Mouse (Mus musculus) brain, adult 2 months (tissue): Measurements from ENCODE around the gene Nfib.

Experiments used
- DNase-seq: peaks from one replicate; pipeline ENCODE4 v3.0.0; 2011; ENCODE audit warnings: low read depth, low spot score

The Nfib gene

DNA sequence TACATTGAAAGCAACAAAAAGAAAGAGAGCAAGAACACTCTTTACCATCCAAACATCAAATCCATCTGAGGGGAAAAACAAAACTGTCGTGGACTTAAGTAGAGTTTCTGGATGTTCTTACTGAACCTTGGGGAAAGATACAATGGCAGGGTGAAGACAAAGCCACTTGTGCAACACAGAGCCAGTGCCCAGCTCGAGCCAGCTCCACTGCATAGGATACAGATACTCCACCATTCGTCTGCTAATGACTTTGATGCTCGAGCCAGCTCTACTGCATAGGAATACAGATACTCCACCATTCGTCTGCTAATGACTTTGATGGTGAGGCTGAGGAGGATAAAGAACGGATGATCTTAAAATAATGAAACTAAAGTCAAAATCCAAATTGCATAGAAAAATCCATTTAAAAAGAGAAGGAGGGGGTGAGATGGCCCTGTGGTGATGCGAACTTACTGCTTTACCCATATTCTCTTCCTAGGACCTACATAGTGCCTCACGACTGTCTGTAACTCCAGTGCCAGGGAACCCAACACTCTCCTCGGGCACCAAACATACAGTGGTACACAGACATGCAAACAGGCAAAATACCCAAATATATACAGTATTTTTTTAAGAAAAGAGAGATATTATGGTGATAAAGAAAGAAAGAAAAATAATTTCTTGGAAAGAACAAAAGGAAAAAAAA is 337.3 kb downstream of the Nfib start:
- no peak for DNase-seq

DNA sequence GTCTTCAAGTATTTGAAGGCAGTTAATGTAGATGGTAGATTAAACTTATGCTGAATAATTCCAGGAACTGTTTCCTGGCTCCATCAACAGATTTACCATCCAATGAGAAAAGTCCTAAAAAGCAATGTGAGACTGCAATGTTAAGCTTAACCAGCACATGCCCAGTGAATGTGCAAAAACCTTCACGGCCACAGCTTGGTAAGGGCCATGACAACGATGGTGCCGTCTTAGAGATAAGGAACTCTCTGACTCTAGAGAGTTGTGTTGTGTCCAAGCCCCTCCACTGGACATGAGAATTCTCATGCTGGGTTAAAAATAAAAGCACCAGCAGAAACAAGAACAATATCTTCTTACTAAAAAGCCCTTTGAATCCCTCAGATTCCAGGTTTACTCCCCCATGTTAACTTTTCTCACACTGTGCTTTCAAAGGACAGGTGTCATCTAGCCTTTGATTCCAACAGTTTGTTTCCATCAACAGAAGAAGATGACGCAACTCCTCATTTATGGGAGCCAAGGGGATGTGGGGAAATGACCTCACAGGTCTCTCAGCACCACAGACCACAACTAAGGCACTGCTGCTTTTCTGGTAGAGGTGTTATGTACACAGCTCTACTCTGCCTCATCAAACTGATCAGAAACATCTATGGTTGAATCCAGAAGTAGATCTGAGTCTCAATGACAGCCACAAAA is 340.7 kb downstream of the Nfib start:
- no peak for DNase-seq

DNA sequence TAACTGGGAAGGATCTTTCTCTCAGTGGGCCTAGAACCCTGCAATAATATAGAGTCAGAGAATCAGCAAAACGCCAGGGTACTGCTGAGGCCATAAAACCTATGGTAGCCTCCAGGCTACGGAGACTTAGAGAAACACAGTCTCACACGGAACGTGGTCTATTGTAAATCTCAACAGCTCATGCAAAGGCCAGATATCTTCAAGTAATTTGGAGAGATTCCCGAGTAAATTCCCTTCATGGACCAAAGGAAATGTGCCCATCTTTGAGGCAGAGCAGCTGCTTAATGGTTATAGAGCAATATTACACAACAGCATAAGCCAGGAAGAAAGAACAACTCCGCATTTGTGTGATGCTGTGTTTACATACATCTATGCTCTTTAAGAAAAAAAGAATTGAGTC is 341.6 kb downstream of the Nfib start:
- no peak for DNase-seq

DNA sequence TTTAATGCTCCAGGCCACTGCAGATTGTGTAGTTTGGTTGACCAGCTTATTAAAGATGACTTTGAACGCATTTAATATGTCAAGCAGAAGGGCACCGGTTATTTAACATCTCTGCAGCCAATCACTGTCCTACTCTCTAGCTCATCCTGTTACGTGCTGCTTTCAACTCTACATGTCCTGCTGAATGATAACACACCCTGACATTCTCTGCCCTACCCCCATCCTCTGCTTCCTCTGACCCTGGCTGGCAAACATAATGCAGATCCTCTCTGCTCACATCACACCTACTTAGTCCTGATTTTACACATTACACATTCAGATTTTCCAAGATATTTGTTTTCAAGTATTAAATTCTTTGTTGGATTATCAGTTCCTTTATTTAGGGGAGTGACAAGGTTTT is 343.3 kb downstream of the Nfib start:
- no peak for DNase-seq

DNA sequence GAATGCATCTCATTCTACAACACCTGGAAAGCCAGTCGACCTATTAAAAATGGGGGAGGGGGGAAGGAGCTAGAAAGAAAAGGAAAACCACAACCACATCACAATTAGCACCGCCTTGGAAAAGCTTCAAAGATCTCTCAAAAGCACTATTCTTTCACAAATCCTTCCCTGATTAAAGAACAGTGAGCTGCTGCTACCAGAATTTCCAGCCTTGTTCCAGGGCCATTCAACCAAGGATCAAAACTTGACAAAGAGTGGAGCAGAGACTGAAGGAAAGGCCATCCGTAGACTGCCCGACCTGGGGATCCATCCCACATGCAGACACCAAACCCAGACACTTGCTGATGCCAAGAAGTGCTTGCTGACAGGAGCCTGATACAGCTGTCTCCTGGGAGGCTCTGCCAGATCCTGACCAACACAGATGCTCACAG is 345.5 kb downstream of the Nfib start:
- no peak for DNase-seq

DNA sequence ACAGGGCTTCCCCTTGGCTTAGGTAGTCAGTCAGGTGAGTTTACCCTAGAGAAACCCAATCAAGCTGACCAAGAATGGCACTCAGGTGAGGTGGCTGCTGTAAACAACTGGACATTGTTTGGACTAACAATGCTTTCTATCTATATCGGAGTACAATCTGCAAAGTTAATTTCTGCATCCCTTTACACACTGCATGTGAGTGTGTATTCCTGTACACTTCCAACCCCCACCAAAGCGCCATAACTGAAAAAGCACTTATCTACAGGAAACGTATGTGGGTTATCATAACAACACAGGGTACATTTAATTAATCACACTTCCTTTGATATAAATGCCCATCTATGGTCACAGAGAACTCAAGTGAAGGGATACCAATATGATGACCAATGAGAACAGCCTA is 346.4 kb downstream of the Nfib start:
- DNase-seq: no peak

DNA sequence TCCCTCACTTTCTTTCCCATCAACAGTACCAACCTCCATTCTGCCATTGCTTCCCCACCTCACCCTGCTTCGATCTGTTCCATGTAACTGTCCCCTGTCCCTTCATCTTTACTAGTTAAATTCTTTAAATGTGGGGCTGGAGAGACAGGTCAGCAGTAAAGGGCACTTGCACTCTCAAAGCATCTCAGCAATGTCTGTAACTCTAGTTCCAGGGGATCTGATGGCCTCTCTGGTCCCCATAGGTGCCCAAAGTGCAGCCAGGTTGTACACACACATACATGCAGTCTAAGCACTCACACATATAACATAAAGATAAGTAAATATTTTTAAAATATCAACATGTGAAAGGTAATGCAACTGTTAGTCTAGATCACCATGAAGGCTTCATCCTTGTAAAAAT is 356.5 kb downstream of the Nfib start:
- no peak for DNase-seq

DNA sequence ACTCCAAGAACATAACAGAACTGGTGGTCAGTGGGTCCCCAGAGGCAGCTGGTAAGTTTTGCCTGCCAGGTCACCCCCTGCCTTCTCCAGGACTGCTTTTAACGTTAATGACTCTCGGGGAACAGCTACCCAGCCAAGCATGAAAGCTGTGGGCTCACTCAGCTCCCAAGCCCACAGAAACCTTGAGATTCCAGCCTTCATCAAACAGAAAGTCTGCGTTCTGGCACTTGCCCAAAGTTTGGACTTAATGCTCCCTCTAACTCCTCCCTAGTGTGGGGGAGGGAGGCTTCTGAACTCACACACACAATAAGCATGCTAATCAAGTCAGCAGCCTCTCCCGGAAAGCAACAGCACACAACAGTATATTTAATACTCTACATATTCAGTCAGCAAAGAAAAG is 360.8 kb downstream of the Nfib start:
- peak; percentile 51 for DNase-seq

DNA sequence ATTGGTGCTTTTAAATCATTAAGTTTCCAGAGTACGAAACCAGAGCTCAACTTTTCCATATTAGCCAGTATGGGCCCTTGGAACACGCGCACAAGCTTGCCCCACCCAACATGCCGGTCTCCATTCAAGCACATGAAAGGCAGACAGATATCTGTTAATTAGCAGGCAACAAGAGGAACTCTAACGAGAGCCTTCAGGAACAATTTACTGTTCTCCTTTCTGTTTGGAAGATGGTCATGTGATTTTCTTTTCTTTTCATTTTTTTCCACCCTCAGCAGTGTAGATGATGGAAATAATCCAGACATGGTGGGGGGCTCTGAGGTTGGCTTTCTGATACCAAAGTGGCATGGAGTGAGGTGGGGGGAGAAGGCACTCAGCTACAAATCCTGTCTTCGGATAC is 361.3 kb downstream of the Nfib start:
- DNase-seq: no peak

DNA sequence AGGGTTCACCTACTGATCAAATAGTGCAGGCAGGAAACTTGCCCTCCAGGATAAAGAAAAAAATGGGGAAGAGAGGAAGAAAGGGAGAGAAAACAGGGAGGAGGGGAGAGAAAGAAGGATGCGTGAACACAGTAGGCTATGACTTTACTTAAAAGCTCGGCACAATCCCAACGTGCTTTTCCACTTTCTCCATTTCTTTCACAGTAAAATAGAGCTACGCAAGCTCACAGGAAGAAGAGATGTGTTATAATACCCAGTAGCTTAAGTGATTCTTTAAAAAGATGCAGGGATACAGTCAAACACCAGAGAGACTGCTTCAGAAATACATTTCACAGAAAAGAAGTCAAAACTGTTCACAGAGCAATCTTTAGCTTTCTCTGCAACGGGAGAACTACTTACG is 366.6 kb downstream of the Nfib start:
- peak; percentile 54 for DNase-seq

DNA sequence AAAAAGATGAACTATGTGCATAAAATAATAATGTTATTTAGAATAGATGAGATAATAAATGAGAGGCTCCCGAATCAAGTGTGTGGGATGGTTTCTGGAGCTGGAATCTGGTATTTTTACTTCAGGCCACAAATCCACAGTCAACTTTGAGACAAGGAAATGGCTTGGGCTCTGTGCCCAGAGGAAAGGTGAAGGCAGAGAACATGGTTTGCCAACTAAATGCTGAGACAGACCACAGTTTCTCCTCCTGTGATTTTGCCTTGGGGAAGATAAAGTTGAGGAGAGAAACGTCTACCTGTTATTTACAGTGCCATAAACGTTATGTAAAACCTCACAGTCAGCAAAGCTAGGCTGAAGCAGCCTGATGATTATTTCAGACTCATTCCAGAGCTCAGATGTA is 367.1 kb downstream of the Nfib start:
- DNase-seq: peak; percentile 75

DNA sequence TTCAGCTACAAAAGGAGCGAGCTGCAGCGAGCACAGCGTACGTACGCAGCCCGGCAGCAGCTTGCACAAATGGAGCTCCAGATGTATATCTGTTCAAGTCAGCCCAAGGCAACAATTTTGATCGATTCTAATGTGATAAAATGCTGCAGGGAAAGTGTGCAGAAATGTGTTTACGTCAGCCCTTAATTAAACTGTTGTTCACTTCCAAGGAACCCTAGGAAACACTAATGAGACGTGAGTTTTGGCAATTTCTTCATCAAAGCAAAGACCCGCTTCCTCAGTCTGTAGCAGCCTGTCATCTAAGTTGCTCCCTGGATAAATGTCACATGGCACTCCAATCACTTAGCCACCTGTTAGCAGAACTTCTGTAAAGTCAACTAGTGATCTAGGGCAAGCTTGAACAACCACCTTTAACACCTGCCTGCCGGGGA is 368.6 kb downstream of the Nfib start:
- DNase-seq: peak; percentile 18

DNA sequence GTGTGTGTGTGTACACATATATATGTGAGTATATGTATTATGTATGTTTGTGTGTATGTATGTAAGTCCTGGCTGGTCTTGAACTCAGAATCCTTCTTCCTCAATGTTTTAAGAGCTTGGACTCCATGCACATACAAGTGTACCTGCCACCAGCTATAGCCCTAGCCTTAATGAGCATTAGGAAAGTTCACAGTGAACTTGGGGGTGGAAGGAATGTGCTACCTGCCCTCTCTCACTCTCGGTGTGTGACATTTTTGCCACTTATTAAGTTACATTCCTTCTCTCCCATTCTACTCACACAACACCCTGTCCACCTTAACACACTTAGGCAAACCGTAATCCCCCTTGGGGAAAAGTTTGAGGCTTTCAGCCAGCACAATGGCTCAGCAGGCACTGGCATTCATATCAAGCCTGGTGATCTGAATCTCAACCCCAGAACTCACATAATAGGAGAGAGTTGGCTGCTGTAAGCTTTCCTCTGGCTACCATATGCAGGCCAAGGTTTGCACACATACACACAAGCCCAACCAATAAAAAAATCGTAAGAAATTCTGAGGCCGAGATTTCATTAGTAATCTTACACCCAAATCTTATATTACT is 370.2 kb downstream of the Nfib start:
- no peak for DNase-seq

DNA sequence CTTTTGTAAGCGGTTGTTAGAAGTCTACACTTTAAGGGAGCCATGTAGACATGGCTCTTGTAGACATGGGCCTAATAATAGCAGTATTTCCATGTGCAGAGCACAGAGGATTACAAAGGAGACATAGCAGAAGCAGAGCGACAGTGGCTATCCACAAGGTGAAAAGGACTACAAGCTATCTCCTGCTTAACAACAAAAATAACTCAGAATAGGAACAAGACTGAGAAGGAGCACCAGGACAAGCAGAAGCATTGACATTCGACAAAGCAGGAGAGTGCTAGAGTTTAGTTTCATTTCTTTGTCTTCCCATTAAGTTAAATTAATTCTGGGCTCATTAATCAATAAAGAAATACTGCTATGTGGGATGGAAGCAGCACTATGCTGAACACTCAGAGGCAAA is 372.1 kb downstream of the Nfib start:
- DNase-seq: no peak

DNA sequence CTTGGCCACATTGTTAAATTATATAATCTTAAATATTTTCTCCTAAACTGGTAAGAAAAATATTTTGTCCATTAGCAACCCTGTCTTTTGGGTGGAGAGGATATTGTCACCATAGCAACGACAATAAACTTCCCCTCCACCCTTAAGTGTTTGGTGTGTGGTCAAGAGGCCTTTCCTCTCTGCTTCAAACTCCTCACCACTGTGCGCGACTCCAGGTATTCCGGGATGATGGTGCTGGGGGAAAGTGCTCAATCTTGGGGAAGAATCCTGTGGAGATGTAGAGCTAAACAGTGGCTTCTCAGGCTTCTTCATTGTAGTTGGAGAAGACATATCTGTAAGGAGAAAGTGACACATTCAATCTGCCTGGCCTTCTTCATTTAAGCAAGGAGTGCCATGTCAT is 375.5 kb downstream of the Nfib start:
- no peak for DNase-seq

DNA sequence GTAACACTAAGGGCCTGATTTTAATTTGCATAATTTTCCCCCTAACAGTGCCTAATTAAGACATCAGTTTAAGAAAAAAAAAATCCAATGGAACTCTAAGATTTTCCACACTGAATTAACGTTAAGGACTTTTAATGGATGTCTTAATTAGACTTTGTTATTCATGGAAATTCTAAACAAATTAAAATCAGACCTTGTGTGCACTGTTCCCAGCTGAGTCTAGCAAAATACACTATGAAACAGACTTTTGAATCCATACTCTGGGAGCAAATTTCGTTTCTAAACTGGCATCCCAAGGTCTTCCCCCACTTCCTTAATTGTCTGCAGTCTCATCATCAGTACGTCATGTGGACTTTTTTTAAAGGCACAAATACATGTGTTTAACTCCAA is 379.4 kb downstream of the Nfib start:
- no peak for DNase-seq

DNA sequence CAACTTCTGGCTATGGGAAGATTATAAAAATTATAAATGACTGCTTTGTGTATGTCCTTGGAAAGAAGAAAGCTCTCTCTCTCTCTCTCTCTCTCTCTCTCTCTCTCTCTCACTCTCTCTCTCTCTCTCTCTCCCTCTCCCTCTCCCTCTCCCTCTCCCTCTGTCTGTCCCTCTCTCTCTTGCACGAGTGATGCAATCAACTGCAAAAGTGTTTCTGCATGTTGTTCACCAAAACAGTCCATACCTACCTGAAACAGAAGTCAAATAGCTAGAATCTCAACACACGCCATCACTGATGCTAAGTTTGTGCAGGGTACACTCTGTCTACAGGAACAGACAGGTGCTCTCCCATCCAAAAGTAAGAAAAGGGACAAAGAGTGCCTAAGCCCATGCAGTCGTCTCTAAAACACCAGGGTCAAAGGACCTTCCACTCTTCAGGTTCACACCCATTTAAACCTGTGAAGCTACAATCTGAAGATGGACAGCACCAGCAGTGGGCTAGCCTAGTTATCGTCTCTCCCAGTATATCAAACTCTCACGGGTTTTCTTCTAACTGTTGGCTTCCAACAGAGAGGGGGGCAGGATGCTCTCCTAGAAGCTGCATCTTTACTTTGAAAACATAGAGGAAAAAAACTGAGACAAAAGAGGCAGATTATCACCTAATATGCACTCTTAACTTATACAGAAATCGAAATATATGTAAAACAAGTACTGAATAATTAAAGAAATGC is 380.0 kb downstream of the Nfib start:
- no peak for DNase-seq

DNA sequence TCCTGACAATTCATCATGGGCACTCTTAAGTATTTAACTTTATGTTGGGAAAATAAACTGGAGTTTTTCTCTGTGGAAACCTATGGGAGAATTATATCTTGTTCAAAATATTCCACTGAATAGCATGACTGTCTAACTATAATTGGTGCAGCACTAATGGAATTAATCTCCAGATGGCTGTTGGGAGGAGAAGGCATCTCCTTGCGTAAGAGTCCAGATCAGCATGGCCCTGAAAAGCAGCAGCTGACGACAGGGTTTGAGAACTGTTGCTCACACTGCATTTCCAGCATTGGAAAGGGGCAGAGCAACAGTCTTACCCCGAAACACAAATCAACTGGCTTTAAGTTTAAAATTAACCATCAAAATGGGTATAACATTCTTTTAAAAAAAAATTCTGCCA is 380.6 kb downstream of the Nfib start:
- peak; percentile 84 for DNase-seq

DNA sequence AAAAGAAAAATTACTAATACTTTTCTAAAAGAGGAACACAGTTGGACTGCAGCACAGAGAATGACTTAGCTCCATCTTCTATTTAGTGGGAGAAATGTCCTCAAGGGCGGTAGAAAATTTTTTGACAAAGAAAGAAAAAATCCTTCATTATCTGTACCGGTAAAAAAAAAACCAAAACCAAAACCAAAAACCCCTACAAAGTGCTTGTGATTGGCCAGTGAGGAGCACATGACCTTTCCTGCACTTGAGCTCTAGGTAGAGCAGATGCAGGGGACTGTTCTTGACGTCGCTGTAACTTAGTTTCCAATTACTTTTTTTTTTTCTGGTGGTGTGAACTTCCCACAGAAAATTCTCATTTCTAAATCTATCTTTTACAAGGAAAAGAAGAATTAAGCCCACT is 384.5 kb downstream of the Nfib start:
- no peak for DNase-seq

DNA sequence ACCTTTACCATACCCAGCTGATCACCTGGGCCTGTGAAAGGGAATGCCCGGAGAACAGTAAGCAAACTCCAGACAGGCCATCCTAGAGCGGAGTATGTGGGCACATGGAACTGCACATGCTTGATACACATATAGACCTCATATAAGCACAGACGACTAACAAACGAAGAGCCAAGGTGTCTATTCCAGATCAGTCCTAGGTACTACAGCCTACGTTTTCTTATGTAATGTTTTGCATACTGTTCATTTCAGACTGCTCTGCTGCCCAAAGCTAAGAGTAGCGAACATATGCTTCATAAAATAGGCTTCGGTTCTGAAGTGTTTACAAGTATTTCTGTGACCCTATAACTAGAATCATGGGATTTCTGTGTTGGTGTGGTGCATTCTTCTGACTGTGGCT is 386.2 kb downstream of the Nfib start:
- DNase-seq: no peak

DNA sequence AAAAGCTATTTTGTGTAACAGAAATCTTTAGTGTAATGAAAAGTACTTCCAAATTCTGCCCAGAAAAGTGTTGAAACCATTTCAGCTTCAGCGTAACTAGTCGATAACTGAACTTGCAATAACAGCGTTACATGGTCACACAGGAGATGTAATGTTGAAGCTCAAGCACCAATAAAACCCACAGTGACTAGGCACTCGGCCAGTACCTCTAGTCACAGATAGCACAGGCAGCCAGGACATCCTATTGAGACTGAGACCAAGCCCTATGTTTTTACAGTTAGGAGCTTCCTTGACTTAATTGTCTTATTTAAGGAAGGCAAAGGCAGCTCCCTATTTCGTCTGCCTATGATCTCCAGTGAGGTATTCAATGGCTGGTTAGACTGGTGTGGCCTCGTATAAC is 389.4 kb downstream of the Nfib start:
- DNase-seq: peak; percentile 44

DNA sequence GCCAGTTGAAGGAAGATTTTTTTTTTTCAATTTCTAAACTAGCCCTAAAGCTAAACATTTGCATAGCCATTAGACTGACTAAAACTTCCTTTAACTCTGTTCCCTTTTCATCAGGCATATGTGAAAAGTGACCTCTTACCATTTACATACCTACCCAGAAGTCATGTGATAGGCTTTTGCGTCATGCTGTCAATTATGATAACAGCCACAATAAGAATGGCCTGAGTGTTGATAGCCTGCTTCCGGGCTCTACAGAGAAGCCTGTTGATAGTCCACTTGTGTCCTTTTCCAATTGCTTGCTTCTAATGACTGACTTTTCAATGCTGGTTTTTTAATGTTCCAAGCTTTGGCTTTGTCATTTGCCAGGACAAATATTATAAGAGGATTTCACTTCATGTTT is 389.8 kb downstream of the Nfib start:
- DNase-seq: no peak
